Mouse (Mus musculus): Measurements from ENCODE around the gene Id1. TPM values are rescaled to one million over a fixed set of nuclear protein-coding genes. Genes with fewer than 3 reads are reported as not detected.

Gene Id1
- polyA plus RNA-seq, 1 experiment from 2014 or later, result 32.8 TPM

DNA sequence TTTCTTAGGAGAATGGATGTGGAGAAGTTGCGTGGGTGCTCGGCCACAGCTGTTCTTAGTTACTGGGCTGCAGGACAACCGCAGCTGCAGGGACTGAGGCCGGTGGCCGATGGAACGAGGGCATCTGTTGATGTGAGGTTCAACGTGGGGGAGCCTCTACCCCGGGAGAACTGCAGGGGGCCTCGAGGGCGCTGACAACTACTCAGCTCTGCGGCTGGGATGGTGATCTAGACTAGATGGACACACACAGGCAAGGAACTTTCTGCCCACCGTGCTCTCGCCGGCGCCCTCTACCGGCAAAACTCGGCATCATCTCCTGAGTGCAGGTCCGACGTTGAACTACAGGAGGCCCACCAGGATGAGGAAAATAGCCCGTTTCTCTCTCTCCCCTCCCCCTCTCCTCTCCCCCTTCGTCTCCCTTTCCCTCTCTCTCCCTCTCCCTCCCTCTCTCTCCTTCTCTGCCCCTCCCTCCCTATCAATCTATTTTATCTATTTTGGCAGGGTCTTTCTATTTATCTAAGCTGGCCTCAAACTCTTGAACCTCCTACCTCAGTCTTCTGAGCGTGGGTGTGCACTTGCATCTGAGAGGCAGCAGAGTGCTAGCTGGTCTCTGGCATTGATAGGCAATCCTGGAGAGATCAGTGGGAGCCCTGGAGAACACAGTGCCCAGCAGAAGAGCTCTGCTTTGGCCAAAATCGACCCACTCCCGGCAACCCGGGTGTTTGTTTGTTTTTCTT is 30.5 kb downstream of the Id1 start:
- 26% methylated on average over 25 of the region's 25 CpGs for WGBS
- Histone ChIP-seq H3K4me3 (ENCODE audit: low read depth, low read length) (no peak overlapping the region), H3K27ac (ENCODE audit: low read depth, low read length) (no peak overlapping the region), H3K4me1 (ENCODE audit: control insufficient read depth, insufficient read depth, low read length) (peaks cover 2% of the 10 kb centered on the region; the same call in 1 of the 2 replicates), H3K27me3 (replicated peaks; ENCODE audit: control insufficient read depth, insufficient read depth, low read length) (no peaks in the 10 kb centered on the region), H3K9ac (ENCODE audit: low read length) (no peak overlapping the region), H3K4me2 (ENCODE audit: low read length) (no peak overlapping the region), H3K36me3 (ENCODE audit: control insufficient read depth, insufficient read depth, low read length) (no peaks in the 10 kb centered on the region), H3K9me3 (replicated peaks; ENCODE audit: control insufficient read depth, low read length) (no peaks in the 10 kb centered on the region)
- DNase-seq (ENCODE audit: low spot score) (peak; percentile 70), ATAC-seq (peak; percentile 24; the same call in 1 of the 2 replicates)

DNA sequence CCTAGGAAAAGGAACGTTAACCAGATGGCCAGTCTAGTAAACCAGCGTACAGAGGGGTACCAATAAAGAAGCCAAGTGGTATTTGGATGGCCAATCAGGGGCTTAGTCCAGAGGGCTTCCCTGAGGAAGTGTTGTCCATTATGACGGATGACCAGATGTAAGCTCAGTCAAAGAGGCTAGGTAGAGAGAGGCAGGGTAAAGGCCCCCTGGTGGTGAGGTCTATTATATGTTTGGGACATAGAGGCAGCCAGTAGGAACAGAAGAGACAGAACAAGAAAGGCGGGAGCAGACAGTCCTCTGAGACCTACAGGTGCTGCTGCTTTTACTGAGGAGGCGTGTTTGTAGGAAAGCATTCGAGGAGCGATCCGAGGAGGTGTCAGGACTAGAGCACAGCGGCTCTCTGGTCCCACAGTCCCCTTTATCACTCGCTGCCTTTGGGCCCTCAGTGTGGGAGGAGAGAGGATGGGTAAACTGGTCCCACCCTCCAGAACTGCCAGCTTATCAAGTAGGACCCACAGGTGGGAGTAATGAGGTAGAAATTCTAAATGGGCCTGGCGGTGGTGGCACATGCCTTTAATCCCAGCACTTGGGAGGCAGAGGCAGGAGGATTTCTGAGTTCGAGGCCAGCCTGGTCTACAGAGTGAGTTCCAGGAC is 31.7 kb downstream of the Id1 start:
- Histone ChIP-seq H3K4me2 (ENCODE audit: low read length) (no peak overlapping the region), H3K4me3 (ENCODE audit: low read depth, low read length) (no peak overlapping the region), H3K36me3 (ENCODE audit: control insufficient read depth, insufficient read depth, low read length) (no peaks in the 10 kb centered on the region), H3K9ac (ENCODE audit: low read length) (no peak overlapping the region), H3K4me1 (ENCODE audit: control insufficient read depth, insufficient read depth, low read length) (peaks cover 2% of the 10 kb centered on the region; the same call in 1 of the 2 replicates), H3K27me3 (replicated peaks; ENCODE audit: control insufficient read depth, insufficient read depth, low read length) (no peaks in the 10 kb centered on the region), H3K9me3 (replicated peaks; ENCODE audit: control insufficient read depth, low read length) (no peaks in the 10 kb centered on the region), H3K27ac (ENCODE audit: low read depth, low read length) (no peak overlapping the region)
- WGBS, result 62% methylated on average over 12 of the region's 12 CpGs
- ATAC-seq, result peak; percentile 35; the same call in 1 of the 2 replicates
- peak; percentile 27 for DNase-seq (ENCODE audit: low spot score)

DNA sequence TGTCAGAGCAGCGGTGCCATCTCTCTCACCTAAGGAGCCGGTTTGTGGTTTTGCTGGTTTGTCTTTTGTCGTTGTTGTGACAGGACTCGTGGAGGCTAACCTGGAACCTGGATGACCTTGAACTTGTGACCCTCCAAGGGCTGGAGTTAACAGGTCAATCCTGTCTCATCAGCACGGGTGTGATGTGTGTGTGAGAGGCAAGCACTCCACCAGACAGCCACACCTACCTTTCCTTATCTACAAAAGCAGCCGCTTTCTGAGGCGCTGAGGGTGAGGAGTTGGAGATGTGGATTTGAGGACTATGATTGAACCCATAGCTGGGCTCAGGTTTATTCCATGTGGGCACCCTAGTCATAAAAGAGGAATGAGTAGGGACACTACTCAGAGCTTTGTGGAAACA is 33.6 kb downstream of the Id1 start:
- ATAC-seq, result no peak
- Histone ChIP-seq H3K4me2 (ENCODE audit: low read length) (no peak overlapping the region), H3K27me3 (replicated peaks; ENCODE audit: control insufficient read depth, insufficient read depth, low read length) (no peaks in the 10 kb centered on the region)

DNA sequence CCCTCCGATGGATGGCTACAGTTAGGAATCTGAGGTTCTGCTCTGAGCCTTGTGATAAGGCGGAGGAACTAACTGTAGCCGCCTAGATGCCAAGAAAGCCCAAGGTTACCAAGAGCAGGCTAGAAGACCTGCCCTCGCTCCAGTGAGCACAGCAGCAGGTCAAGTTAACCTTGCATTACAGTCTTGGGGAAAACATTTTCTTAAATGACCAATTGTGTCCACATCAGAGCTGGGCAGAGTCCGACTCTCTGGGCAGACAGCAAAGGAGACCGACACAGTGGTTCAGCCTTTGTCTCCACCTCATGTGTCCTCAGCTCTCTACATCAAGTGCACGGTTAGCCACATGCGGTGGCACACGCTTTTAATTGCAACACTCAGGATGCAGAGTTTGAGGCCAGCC is 35.5 kb downstream of the Id1 start:
- no peak overlapping the region for H3K4me2 ChIP-seq (ENCODE audit: low read length)
- no peaks in the 10 kb centered on the region for H3K27me3 ChIP-seq (replicated peaks; ENCODE audit: control insufficient read depth, insufficient read depth, low read length)
- H3K9me3 ChIP-seq (replicated peaks; ENCODE audit: control insufficient read depth, low read length), result no peaks in the 10 kb centered on the region
- H3K9ac ChIP-seq (ENCODE audit: low read length), result no peak overlapping the region
- 88% methylated on average over 9 of the region's 9 CpGs for WGBS
- no peaks in the 10 kb centered on the region for H3K36me3 ChIP-seq (ENCODE audit: control insufficient read depth, insufficient read depth, low read length)
- DNase-seq (ENCODE audit: low spot score) (no peak), ATAC-seq (no peak)
- H3K4me1 ChIP-seq (ENCODE audit: control insufficient read depth, insufficient read depth, low read length), result no peaks in the 10 kb centered on the region
- no peak overlapping the region for H3K27ac ChIP-seq (ENCODE audit: low read depth, low read length)
- no peak overlapping the region for H3K4me3 ChIP-seq (ENCODE audit: low read depth, low read length)

More for the DNA sequence above, 33.6 kb downstream of the Id1 start:
- no peaks in the 10 kb centered on the region for H3K9me3 ChIP-seq (replicated peaks; ENCODE audit: control insufficient read depth, low read length)
- DNase-seq (ENCODE audit: low spot score), result no peak
- H3K9ac ChIP-seq (ENCODE audit: low read length), result no peak overlapping the region
- H3K4me1 ChIP-seq (ENCODE audit: control insufficient read depth, insufficient read depth, low read length), result peaks cover 2% of the 10 kb centered on the region; the same call in 1 of the 2 replicates
- no peak overlapping the region for H3K27ac ChIP-seq (ENCODE audit: low read depth, low read length)
- H3K4me3 ChIP-seq (ENCODE audit: low read depth, low read length), result no peak overlapping the region
- 93% methylated on average over 7 of the region's 7 CpGs for whole genome bisulfite sequencing
- H3K36me3 ChIP-seq (ENCODE audit: control insufficient read depth, insufficient read depth, low read length), result no peaks in the 10 kb centered on the region

DNA sequence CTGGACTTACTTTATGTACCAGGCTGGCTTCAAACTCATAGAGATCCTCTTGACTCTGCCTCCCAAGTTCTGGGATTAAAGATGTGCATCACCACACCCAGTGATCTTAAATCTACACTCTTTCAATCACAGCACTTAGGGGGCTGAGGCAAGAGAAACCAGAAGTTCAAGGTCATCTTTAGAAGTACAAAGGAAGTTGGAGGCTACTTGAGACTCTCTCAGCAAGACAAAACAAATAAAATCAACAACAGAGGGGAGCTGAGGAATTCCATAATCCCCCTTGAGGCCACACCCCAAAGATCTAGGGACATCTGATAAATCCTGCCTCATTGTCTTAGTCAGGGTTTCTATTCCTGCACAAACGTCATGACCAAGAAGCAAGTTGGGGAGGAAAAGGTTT is 36.2 kb downstream of the Id1 start:
- no peak overlapping the region for H3K4me2 ChIP-seq (ENCODE audit: low read length)
- H3K9ac ChIP-seq (ENCODE audit: low read length), result no peak overlapping the region
- WGBS, result 21% methylated on average over 1 of the region's 1 CpGs
- H3K36me3 ChIP-seq (ENCODE audit: control insufficient read depth, insufficient read depth, low read length), result no peaks in the 10 kb centered on the region
- H3K27me3 ChIP-seq (replicated peaks; ENCODE audit: control insufficient read depth, insufficient read depth, low read length), result no peaks in the 10 kb centered on the region
- H3K27ac ChIP-seq (ENCODE audit: low read depth, low read length), result no peak overlapping the region
- H3K9me3 ChIP-seq (replicated peaks; ENCODE audit: control insufficient read depth, low read length), result no peaks in the 10 kb centered on the region
- H3K4me1 ChIP-seq (ENCODE audit: control insufficient read depth, insufficient read depth, low read length), result no peaks in the 10 kb centered on the region
- DNase-seq (ENCODE audit: low spot score), result no peak
- no peak for ATAC-seq
- no peak overlapping the region for H3K4me3 ChIP-seq (ENCODE audit: low read depth, low read length)

DNA sequence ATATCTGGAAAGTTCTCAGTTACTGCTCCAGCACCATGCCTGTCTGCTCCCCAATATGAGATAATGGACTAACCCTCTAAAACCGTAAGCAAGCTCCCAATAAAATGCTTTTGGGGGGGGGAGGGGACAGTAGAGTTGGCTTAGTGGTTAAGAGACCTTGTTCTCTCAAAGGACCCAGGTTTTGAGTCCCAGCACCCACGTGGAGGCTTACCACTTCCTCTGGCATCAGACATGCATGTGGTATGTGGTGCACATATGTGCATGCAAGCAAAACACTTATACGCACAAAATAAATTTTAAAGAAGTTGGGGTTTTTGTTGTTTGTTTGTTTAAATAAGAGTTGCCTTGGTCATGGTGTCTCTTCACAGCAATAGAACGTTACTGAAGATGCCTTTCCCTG is 39.3 kb downstream of the Id1 start:
- Histone ChIP-seq H3K9ac (ENCODE audit: low read length) (no peak overlapping the region), H3K4me3 (ENCODE audit: low read depth, low read length) (no peak overlapping the region), H3K9me3 (replicated peaks; ENCODE audit: control insufficient read depth, low read length) (no peaks in the 10 kb centered on the region), H3K27ac (ENCODE audit: low read depth, low read length) (no peak overlapping the region), H3K4me1 (ENCODE audit: control insufficient read depth, insufficient read depth, low read length) (no peaks in the 10 kb centered on the region), H3K36me3 (ENCODE audit: control insufficient read depth, insufficient read depth, low read length) (peaks cover 15% of the 10 kb centered on the region; the same call in 1 of the 2 replicates), H3K27me3 (replicated peaks; ENCODE audit: control insufficient read depth, insufficient read depth, low read length) (no peaks in the 10 kb centered on the region), H3K4me2 (ENCODE audit: low read length) (no peak overlapping the region)
- no peak for DNase-seq (ENCODE audit: low spot score)
- WGBS, result 81% methylated on average over 4 of the region's 4 CpGs
- no peak for ATAC-seq

DNA sequence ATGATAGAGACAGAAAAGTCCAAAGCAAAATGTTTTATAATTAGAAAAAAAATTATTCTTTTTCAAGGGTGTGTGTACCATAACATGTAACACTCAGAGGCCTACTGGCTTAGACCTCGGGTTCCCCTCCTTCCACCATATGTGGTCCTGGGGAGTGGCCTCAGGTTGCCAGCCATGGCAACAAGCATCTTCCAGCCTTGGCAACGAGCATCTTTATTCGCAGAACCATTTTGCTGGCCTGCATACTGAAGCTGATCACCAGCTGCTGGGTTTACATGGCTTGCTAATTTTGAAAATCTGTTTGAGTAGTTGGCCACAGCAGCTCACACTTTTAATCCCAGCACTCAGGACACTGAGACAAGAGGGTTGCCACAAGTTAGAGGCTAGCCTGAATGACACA is 40.0 kb downstream of the Id1 start:
- no peak for DNase-seq (ENCODE audit: low spot score)
- no peak for ATAC-seq
- H3K36me3 ChIP-seq (ENCODE audit: control insufficient read depth, insufficient read depth, low read length), result peaks cover 21% of the 10 kb centered on the region
- H3K9me3 ChIP-seq (replicated peaks; ENCODE audit: control insufficient read depth, low read length), result no peaks in the 10 kb centered on the region
- 82% methylated on average over 3 of the region's 3 CpGs for WGBS
- no peaks in the 10 kb centered on the region for H3K27me3 ChIP-seq (replicated peaks; ENCODE audit: control insufficient read depth, insufficient read depth, low read length)
- no peak overlapping the region for H3K4me3 ChIP-seq (ENCODE audit: low read depth, low read length)
- no peaks in the 10 kb centered on the region for H3K4me1 ChIP-seq (ENCODE audit: control insufficient read depth, insufficient read depth, low read length)
- H3K9ac ChIP-seq (ENCODE audit: low read length), result no peak overlapping the region
- H3K4me2 ChIP-seq (ENCODE audit: low read length), result no peak overlapping the region
- no peak overlapping the region for H3K27ac ChIP-seq (ENCODE audit: low read depth, low read length)

DNA sequence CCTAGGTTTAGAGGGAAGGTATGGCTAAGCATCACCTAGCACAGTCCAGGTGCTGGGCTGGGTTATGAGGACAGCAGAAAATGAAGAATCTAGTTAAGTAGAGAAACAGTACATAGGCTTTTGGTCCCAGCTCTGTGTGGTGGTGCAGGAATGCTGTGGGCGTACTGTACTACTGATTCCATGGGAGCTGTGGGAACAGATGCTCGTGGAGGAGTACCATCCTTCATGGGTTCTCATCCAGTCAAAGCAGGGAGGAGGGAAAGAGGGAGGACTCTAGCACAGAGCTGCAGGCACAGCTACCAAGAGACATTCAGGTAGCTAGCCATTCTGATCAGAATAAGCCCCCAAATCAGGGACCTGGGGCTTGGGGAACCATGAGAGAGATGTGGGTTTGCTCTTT is 40.4 kb downstream of the Id1 start:
- H3K4me2 ChIP-seq (ENCODE audit: low read length), result no peak overlapping the region
- H3K27ac ChIP-seq (ENCODE audit: low read depth, low read length), result no peak overlapping the region
- H3K9me3 ChIP-seq (replicated peaks; ENCODE audit: control insufficient read depth, low read length), result no peaks in the 10 kb centered on the region
- DNase-seq (ENCODE audit: low spot score) (no peak), ATAC-seq (no peak)
- peaks cover 26% of the 10 kb centered on the region for H3K36me3 ChIP-seq (ENCODE audit: control insufficient read depth, insufficient read depth, low read length)
- 80% methylated on average over 2 of the region's 2 CpGs for WGBS
- H3K4me1 ChIP-seq (ENCODE audit: control insufficient read depth, insufficient read depth, low read length), result no peaks in the 10 kb centered on the region
- no peak overlapping the region for H3K9ac ChIP-seq (ENCODE audit: low read length)
- H3K27me3 ChIP-seq (replicated peaks; ENCODE audit: control insufficient read depth, insufficient read depth, low read length), result no peaks in the 10 kb centered on the region
- no peak overlapping the region for H3K4me3 ChIP-seq (ENCODE audit: low read depth, low read length)

DNA sequence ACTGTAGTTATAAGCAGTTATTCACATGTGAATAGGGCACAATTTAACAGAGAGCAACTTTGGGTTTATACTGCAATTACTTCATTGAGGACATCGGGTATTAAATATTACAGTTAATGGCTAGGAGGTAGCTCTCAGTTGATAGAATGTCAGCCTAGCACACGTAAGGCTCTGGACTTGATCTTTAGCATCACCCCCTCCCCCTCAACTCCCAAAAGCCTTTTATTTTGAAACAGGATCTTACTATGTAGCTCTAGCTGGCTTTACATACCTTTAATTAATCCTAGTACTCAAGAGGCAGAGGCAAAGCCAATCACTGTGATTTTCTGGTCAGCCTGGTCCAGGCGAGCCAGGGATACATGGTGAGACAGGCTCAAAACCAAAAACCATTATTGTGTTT is 41.0 kb downstream of the Id1 start:
- no peak overlapping the region for H3K4me3 ChIP-seq (ENCODE audit: low read depth, low read length)
- 87% methylated on average over 3 of the region's 3 CpGs for WGBS

More for the DNA sequence above, 41.0 kb downstream of the Id1 start:
- DNase-seq (ENCODE audit: low spot score), result no peak
- no peak for ATAC-seq
- H3K27me3 ChIP-seq (replicated peaks; ENCODE audit: control insufficient read depth, insufficient read depth, low read length), result no peaks in the 10 kb centered on the region
- H3K27ac ChIP-seq (ENCODE audit: low read depth, low read length), result no peak overlapping the region
- no peak overlapping the region for H3K9ac ChIP-seq (ENCODE audit: low read length)
- H3K36me3 ChIP-seq (ENCODE audit: control insufficient read depth, insufficient read depth, low read length), result peaks cover 31% of the 10 kb centered on the region
- no peaks in the 10 kb centered on the region for H3K9me3 ChIP-seq (replicated peaks; ENCODE audit: control insufficient read depth, low read length)
- H3K4me2 ChIP-seq (ENCODE audit: low read length), result no peak overlapping the region
- H3K4me1 ChIP-seq (ENCODE audit: control insufficient read depth, insufficient read depth, low read length), result no peaks in the 10 kb centered on the region
